Mouse (Mus musculus): ENCODE data around the gene Apoc2.

The Apoc2 gene

DNA sequence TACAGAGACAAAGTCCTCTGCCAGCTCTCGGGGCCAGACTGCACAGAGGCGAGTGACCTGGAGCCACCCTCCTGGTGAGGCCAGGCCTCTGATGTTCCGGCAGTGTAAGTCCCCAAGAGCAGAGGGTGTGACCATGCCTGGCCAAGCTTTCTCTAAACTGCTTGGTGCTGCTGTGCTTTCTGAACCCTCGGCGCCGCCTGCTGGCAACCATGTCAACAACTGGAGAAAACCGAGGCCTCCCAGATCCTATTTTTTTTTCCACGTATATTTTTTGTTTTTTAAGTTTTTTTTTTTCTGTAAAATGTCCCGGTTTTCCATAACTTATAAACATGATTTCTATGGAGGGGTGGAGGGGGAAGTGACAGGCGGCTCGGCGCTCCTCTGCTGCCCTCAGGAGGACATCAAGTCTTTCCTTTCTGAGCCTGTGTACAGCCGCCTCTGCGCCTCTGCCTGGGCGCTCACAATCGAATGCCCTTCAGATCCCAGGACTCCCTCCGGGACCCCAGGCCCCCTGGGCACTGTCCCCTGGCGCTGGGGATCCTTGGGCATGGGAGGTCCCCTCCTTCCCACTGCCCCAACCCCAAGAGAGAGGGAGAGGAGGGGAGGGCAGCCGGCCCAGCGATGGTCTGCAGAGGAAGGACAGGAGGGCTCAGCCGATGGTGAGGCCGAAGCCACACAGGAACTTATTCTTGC is 23.5 kb upstream of the Apoc2 start:
- in situ Hi-C loops (cut with MboI; ENCODE audit: low pct_unique_long_range_greater_than_20kb in 1 of 2, low sequenced_read_pairs in 2 of 2, unreplicated experiment in 1 of 2), result no loop called here

DNA sequence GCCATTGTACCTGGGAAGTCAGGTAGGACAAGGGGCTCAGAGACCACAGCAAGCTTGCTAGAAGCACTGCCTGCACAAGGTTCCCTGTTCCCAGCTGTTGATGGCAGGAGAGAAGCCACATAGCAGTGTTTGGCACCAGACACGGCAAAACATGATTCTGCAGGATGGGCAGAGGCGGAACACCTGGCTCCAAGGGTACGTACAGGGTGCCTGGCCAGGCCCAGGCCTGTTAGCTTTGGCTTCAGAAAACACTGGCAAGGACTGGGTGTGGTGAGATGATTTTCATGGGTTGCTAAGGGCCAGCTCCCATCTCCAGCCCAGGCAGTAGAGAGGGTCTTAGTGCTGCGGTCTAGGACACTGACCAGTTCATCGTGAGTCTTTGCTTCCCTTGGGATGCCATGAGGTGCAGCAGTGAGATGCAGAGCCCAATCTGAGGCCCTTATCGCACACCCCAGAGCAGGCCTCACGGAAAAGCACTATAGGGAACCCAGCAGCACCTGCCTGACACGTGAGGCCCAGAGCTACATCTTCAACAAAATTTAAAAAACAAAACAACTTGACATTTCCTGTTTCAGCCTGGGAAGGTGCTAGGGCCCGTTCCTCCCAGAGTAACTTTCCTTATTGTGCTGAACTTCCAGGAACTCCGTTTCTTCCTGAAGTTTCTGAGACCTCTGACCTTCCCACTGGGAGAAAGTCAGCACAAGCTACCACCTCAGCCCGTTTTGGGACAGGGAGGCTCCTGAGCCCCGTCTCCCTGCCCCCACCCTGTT is 22.7 kb upstream of the Apoc2 start:
- in situ Hi-C loops (cut with MboI; ENCODE audit: low pct_unique_long_range_greater_than_20kb in 1 of 2, low sequenced_read_pairs in 2 of 2, unreplicated experiment in 1 of 2), result no loop called here

DNA sequence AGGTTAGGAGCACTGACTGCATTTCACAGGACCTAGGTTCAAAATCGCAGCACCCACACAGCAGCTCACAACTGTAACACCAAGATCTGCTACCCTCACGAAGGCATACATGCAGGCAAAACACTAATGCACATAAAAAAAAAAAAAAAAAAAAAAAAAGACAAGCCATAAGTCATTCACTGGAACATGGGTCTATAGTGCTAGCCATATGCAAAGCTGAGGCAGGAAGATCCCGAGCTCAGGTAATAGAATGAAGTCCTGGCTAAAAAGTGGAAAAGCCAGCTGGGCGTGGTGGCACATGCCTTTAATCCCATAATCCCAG is 22.0 kb upstream of the Apoc2 start:
- in situ Hi-C loops (cut with MboI; ENCODE audit: low pct_unique_long_range_greater_than_20kb in 1 of 2, low sequenced_read_pairs in 2 of 2, unreplicated experiment in 1 of 2), result no loop called here

DNA sequence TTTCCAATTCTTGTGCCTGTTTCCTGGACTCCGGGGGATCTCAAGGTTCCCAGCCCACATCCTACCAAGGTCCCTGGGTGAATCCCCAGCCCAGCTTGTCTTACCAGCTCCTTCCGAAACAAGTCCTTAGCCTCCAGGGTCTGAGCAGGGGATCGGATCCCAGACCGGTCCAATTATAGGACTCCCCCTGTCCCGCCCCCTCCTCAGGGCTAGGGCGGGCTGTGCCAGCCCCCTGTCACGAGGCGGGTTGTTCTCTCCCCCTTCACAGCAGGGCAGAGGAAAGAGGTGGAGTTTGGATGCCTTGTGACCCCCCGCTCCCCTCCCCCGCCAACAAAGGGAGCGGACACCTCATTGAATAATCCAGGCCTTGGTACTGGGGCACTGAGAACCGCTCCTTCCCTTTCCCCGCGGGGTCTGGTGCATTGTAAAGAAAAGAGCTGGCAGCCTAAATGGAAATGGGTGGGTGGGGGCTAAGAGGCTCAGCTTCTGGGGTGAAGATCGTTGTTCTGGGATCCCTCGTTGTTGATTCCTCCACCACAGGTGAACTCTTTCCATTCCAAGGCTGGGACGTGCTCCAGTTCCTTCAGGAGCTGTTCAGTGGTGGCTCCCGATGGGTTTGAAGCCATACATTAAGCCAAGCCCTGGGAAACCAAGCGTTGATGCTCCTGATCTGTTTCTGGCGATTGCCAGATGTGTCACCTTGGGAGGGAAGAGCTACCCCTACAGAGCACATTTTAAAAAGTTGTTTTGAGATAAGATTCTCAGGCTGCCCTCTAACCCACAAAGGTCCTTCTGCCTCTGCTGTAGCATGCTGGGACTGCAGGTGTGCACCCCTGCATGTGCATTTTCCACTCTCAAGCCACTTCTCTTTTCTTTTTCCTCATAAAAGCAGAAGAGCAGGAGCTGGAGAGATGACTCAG is 21.4 kb upstream of the Apoc2 start, which contains the start of gene Apoe:
TSS of gene Apoe (minus strand) at position 282 of the 920 bp plus-strand sequence.
- in situ Hi-C loops (cut with MboI; ENCODE audit: low pct_unique_long_range_greater_than_20kb in 1 of 2, low sequenced_read_pairs in 2 of 2, unreplicated experiment in 1 of 2), result no loop called here

DNA sequence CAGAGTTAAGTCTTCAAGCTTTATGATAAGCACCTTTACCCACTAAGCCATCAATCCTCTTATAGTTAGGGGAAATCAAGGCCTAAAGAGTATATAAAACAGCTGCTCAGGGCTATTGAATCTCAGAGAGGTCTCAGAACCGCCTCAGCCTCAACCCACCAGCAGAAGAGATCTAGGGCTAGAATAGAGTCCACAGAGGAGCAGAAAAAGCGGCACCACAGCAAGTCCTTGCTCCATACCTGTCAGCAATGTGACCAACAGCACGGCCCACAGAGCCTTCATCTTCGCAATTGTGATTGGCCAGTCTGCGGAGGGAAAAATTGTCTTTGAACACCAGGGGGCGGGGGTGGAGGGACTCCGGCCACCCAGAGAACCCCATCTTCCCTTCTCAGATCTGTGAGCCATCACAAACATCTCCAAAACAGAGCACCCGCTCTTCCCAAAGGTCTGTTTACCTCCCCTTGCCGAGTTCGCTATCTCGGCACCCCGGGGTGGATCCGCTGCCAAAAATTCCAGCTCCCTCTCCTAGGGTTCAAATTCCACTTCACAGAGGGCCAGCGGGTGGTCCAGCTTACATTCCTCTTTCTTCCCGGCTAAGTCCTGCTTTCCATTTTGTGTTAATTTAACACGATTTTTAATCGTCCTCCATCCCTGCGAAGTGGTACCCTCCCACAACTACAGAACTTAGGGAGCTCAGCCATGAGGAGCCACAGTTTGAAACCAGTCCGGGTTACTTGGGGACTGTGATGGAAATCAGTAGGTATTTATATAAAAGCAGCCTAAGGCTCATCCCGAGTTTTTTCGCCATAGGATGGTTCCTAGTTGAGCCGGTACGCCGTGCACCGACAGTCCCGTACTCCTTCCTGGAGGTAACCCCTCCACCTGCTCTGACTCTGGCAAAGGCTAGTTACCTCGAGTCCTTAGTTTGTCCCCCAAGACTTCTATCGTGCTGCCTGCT is 20.5 kb upstream of the Apoc2 start:
- in situ Hi-C loops (cut with MboI; ENCODE audit: low pct_unique_long_range_greater_than_20kb in 1 of 2, low sequenced_read_pairs in 2 of 2, unreplicated experiment in 1 of 2), result no loop called here

DNA sequence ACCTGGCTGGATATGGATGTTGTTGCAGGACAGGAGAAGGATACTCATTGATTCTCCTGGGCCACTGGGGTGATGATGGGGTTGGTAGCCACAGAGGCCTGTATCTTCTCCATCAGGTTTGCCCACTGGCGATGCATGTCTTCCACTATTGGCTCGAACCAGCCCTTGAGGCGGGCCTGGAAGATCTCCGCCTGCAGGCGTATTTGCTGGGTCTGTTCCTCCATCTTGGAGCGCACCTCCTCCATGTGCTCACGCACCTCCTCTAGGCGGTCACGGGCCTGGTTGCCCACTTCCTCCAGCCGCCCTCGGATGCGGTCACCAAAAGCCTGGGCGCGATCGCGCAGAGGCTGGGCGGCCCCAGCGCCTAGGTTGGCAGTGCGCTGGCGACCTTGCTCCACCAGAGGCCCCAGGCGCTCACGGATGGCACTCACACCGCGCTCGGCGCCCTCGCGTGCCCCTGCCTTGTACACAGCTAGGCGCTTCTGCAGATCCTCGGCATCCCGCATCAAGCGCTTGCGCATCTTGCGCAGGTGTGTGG is 18.7 kb upstream of the Apoc2 start:
- in situ Hi-C loops (cut with MboI; ENCODE audit: low pct_unique_long_range_greater_than_20kb in 1 of 2, low sequenced_read_pairs in 2 of 2, unreplicated experiment in 1 of 2), result no loop called here

DNA sequence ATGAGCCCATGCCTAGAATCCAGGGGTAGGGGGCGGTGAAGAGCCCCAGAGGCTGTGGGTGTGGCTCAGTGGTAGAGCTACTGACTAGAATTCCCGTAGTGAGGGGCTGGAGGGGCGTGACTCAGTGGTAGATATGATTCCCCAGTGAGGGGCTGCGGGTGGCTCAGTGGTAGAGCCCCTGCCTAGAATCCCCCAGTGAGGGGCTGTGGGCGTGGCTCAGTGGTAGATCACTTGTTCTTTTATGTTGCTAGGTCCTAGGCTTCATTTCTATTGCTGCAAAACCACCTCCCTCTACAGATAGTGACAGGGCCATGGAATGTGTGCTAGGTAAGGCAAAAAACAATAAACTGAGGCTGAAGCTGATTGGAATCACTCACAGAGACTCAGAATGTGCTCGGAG is 18.1 kb upstream of the Apoc2 start:
- in situ Hi-C loops (cut with MboI; ENCODE audit: low pct_unique_long_range_greater_than_20kb in 1 of 2, low sequenced_read_pairs in 2 of 2, unreplicated experiment in 1 of 2), result no loop called here

DNA sequence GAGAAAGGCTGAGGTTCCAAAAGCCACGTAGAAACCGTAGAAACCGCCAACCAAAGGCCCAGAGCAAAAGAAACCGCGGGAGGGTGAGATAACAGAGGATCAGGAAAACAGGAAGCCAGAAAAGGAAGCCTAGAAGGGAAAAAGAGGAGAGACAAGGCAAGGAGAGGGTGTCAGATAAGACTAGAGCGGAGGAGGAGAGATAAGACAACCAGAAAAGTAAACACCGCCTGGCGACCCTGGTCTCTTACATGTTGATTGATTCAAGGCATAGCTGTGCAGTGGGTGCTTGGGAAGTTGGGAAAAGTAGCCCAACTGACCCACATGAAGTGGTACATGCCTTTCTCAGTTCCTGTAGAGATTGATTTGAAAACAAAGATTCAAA is 17.5 kb upstream of the Apoc2 start:
- in situ Hi-C loops (cut with MboI; ENCODE audit: low pct_unique_long_range_greater_than_20kb in 1 of 2, low sequenced_read_pairs in 2 of 2, unreplicated experiment in 1 of 2), result no loop called here

DNA sequence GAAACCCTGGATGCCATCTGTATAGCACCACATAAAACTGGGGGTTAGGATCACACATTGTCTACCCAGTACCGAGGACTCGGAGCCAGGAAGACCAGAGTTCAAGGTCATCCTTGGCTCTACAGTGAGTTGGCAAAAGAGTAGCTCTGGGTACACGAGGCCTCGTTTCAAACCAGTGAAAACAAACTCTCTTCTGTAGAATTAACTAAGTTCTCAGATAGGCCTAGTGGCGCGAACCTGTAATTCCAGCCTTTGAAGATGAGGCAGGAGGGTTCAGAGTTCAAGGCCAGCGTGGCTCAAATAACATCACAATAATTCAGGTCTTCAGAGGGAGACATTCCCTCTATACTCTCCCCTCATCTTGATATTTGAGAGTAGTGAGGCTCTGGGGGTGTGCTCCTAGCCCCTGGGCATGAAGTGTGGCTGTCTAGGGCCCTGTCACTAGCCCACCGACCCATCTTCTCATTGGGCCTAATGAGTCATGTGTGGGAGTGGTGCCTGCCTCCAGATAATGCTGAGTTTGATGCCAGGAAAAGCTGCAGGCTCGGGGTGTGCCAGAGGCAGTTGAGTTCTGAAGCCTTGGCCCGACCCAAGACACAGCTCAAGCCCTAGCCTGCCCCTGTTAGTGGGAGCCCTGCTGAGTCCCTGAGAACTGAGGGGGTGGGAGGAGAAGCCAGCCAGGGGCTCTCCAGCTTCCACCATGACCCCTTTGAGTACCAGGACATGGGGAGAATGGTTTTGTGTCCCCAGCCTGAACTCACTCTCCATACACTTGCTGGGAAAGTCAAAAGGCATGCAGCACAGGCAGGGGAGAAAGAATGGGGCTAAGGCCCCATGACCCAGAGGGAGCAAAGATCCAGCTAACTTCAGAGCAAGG is 16.8 kb upstream of the Apoc2 start:
- in situ Hi-C loops (cut with MboI; ENCODE audit: low pct_unique_long_range_greater_than_20kb in 1 of 2, low sequenced_read_pairs in 2 of 2, unreplicated experiment in 1 of 2), result no loop called here

DNA sequence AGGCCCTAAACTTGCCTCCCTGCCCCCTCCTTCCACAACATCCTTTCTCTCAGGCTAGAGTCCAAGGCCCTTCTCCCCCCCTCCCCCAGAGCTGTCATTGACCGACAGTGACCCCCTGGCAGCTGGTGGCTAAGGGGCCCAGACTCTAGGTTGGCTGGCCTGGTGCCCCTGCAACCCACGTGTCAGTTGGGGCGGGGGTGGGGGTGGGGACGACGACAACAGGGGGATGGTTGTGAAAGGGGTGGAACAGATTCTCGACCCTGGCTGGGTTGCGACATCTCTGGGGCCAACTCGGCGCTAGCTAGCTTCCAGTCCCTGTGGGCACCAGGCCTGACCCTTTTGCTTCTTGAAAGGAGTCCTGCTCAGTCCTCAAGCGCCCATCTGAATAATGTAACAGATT is 15.7 kb upstream of the Apoc2 start:
- in situ Hi-C loops (cut with MboI; ENCODE audit: low pct_unique_long_range_greater_than_20kb in 1 of 2, low sequenced_read_pairs in 2 of 2, unreplicated experiment in 1 of 2), result no loop called here

DNA sequence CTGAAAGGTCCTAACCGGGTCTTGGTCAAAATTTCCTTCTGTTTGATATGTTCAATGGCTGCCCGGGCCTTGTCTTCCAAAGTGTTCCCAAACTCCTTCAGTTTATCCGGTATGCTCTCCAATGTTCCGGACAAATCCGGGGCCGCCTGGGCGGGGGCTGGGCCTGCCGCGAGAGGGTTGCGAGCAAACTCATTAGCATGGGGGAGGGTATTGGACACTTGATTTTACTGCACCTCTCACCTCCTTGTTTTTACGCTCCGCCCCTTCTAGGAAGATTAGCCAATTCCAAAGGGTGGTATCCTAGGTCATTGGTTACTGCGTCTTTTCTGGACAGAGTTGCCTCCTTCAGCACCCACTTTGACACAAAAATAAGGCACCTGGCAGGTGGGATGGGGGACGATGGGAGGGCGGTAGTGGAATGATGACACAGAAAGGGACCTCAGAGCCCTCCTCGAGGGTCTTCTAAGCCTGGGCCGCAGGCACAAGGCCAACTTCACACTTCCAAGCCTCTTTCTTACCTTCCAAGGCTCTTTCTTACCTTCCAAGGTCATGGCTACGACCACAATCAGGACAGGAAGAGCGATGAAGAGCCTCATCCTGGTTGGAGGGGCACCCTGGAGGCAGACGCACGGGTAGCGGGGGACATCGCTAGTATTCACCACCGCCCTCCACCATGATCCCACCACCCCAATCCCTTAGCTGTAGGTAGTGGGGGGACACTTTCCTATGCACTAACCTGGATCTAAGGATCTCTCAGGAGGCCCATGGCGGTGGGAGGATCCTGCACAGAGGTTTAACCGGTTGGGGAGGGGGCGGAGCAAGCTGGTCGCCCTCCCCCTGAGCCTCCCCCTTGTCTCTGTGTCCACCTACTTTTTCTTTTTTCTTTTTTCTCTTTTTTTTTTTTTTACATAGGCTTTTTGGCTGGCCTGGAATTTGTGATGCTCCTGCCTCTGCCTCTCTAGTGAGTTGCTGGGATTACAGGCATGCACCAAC is 14.4 kb upstream of the Apoc2 start, which contains the start of gene Apoc1:
TSS of gene Apoc1 (minus strand) at position 788 of the 993 bp plus-strand sequence.
- in situ Hi-C loops (cut with MboI; ENCODE audit: low pct_unique_long_range_greater_than_20kb in 1 of 2, low sequenced_read_pairs in 2 of 2, unreplicated experiment in 1 of 2), result no loop called here

DNA sequence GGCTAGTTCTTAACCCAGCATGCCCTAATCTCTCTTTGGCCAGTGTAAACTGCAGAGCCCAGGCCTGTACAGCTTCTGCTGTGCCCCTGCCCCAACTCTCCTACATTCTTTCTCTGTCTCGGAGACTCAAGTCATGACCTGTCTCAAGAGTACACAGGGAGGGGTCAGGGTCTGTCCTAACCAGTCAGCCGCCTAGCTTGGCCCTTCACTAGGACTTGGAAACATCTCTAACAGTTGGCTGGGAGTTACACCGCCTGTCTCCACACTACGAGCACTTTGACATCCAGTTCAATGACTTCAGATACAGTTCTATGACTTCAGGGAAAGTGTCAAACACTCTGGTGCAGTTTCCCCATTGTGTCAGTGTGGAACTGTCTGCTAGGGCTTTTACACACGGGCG is 13.7 kb upstream of the Apoc2 start:
- in situ Hi-C loops (cut with MboI; ENCODE audit: low pct_unique_long_range_greater_than_20kb in 1 of 2, low sequenced_read_pairs in 2 of 2, unreplicated experiment in 1 of 2), result no loop called here

DNA sequence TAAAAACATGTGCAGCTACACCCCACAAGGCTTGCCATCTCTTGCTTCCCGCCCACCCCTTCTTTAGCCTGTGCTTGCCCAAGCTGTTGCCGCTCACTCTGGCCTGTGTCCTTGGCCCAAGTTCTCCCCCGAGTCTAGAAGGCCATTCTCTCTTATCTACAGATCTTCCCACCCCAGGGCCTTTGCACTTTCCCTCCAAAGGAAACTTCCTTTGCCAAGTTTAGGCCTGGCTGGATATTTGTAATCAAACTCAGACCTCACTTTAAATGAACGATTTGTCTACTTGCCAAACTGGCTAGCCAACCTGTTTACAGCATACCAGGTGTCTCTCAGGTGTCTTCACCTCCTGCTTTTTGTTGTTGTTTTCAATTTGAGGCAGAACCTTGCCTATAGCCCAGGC is 13.1 kb upstream of the Apoc2 start:
- in situ Hi-C loops (cut with MboI; ENCODE audit: low pct_unique_long_range_greater_than_20kb in 1 of 2, low sequenced_read_pairs in 2 of 2, unreplicated experiment in 1 of 2), result no loop called here

DNA sequence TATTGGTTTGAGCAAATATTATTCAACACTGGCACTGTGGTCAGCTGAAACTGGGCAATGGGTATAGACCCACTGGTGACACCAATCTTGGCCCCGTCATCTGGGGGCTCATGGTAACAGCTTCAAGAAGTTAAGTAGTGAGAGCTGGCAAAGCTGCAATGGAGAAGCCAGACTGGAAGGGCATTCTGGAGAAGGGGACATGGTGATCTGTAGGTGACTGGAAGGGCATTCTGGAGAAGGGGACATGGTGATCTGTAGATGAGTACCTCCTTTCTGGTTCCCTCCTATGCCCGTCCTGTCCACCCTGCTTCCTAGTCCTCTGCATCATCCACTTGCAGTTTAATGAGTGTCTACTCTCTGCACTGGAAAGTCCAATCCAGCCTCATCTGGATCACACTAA is 10.9 kb upstream of the Apoc2 start:
- in situ Hi-C loops (cut with MboI; ENCODE audit: low pct_unique_long_range_greater_than_20kb in 1 of 2, low sequenced_read_pairs in 2 of 2, unreplicated experiment in 1 of 2), result no loop called here

DNA sequence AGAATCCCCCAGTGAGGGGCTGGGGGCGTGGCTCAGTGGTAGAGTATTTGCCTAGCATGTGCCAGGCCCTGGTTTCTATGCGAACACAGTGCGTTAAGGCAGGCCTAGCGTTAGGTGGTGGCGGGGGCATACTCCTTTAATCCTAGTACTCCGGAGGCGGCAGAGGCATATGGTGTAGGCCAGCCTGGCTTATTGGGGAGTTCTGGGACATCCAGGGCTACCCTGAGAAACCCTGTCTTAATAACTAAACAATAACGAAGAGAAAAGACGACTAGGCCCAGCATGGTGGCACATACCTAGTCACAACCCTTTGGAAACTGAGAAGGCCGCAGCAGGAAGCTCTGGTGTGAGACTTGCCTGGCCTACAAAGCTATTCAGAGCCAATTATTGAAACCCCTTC is 10.4 kb upstream of the Apoc2 start:
- in situ Hi-C loops (cut with MboI; ENCODE audit: low pct_unique_long_range_greater_than_20kb in 1 of 2, low sequenced_read_pairs in 2 of 2, unreplicated experiment in 1 of 2), result no loop called here
